Mouse (Mus musculus) G1E (cell line): ENCODE results near the gene Btbd6. TPM values are rescaled to one million over a fixed set of nuclear protein-coding genes. Genes with fewer than 3 reads are reported as not detected.

Experiments used
- polyA plus RNA-seq: library from polyadenylated mRNA; stranded (reverse); fragments of >175 nt; gene quantifications from 2 replicates; pipeline ENCODE4 v1.2.3, GENCODE M21; 2012
- total RNA-seq, 2 experiments: library from RNA; stranded (forward) in 1 of 2; stranded (reverse) in 1 of 2; fragments of 200-1000 nt in 1 of 2; fragments of >200 nt in 1 of 2; fragmentation: Nextera tagmentation in 1 of 2; gene quantifications; 2 replicates each; pipeline ENCODE4 v1.2.3; 2014 to 2017

Btbd6 gene
- total and polyA plus RNA-seq, 3 experiments, result 11.1 to 68.3 (median 15.9) TPM

Other genes starting within 250 kb of the Btbd6 start
- 3.4 TPM in 1 of 2 replicates, not detected in the other for gene Pld4, start 215.8 kb upstream of the Btbd6 start, total RNA-seq (2014; fragmentation: Nextera tagmentation)
- 0.58 and 1.0 TPM in 2 replicates for gene Pld4, start 215.8 kb upstream of the Btbd6 start, total RNA-seq (2017)
- gene Pld4, start 215.8 kb upstream of the Btbd6 start, polyA plus RNA-seq, result 0.54 and 0.89 TPM in 2 replicates
- gene Ahnak2, start 173.8 kb upstream of the Btbd6 start, total RNA-seq (2014; fragmentation: Nextera tagmentation), result not detected in 2 replicates
- 0.17 and 0.22 TPM in 2 replicates for gene Ahnak2, start 173.8 kb upstream of the Btbd6 start, total RNA-seq (2017)
- 0.02 TPM in 2 replicates for gene Ahnak2, start 173.8 kb upstream of the Btbd6 start, polyA plus RNA-seq
- 0.49 and 0.83 TPM in 2 replicates for gene Clba1, start 167.5 kb upstream of the Btbd6 start, total RNA-seq (2014; fragmentation: Nextera tagmentation)
- gene Clba1, start 167.5 kb upstream of the Btbd6 start, total RNA-seq (2017), result 1.5 and 2.8 TPM in 2 replicates
- gene Clba1, start 167.5 kb upstream of the Btbd6 start, polyA plus RNA-seq, result 5.3 and 7.5 TPM in 2 replicates
- gene Cdca4, start 147.1 kb upstream of the Btbd6 start, total RNA-seq (2014; fragmentation: Nextera tagmentation), result 131 and 140 TPM in 2 replicates
- gene Cdca4, start 147.1 kb upstream of the Btbd6 start, total RNA-seq (2017), result 120 and 124 TPM in 2 replicates
- 51.2 and 56.8 TPM in 2 replicates for gene Cdca4, start 147.1 kb upstream of the Btbd6 start, polyA plus RNA-seq
- not detected in 2 replicates for gene Gpr132, start 108.3 kb upstream of the Btbd6 start, total RNA-seq (2014; fragmentation: Nextera tagmentation)
- gene Gpr132, start 108.3 kb upstream of the Btbd6 start, total RNA-seq (2017), result 0.11 TPM in 1 of 2 replicates, not detected in the other
- gene Gpr132, start 108.3 kb upstream of the Btbd6 start, polyA plus RNA-seq, result 0.08 and 0.14 TPM in 2 replicates
- gene Jag2, start 46.7 kb upstream of the Btbd6 start, total RNA-seq (2014; fragmentation: Nextera tagmentation), result 1.8 and 3.5 TPM in 2 replicates
- gene Jag2, start 46.7 kb upstream of the Btbd6 start, total RNA-seq (2017), result 0.44 and 1.4 TPM in 2 replicates
- gene Jag2, start 46.7 kb upstream of the Btbd6 start, polyA plus RNA-seq, result 0.60 and 0.62 TPM in 2 replicates
- gene Nudt14, start 34.4 kb upstream of the Btbd6 start, total RNA-seq (2014; fragmentation: Nextera tagmentation), result 6.2 and 9.2 TPM in 2 replicates
- 22.2 and 28.1 TPM in 2 replicates for gene Nudt14, start 34.4 kb upstream of the Btbd6 start, total RNA-seq (2017)
- 13.3 and 13.7 TPM in 2 replicates for gene Nudt14, start 34.4 kb upstream of the Btbd6 start, polyA plus RNA-seq
- 63.4 and 95.9 TPM in 2 replicates for gene Brf1, start 24.2 kb downstream of the Btbd6 start, total RNA-seq (2014; fragmentation: Nextera tagmentation)
- gene Brf1, start 24.2 kb downstream of the Btbd6 start, total RNA-seq (2017), result 76.4 and 77.1 TPM in 2 replicates
- gene Brf1, start 24.2 kb downstream of the Btbd6 start, polyA plus RNA-seq, result 44.0 and 46.8 TPM in 2 replicates
- gene Pacs2, start 38.0 kb downstream of the Btbd6 start, total RNA-seq (2014; fragmentation: Nextera tagmentation), result 45.0 and 47.0 TPM in 2 replicates
- 17.0 and 18.3 TPM in 2 replicates for gene Pacs2, start 38.0 kb downstream of the Btbd6 start, total RNA-seq (2017)
- 19.9 and 21.1 TPM in 2 replicates for gene Pacs2, start 38.0 kb downstream of the Btbd6 start, polyA plus RNA-seq
- not detected in 2 replicates for gene Tex22, start 98.0 kb downstream of the Btbd6 start, total RNA-seq (2014; fragmentation: Nextera tagmentation)
- 0.17 and 0.38 TPM in 2 replicates for gene Tex22, start 98.0 kb downstream of the Btbd6 start, total RNA-seq (2017)
- gene Tex22, start 98.0 kb downstream of the Btbd6 start, polyA plus RNA-seq, result not detected in 2 replicates
- gene Mta1, start 121.8 kb downstream of the Btbd6 start, total RNA-seq (2014; fragmentation: Nextera tagmentation), result 269 and 277 TPM in 2 replicates
- 38.3 and 48.5 TPM in 2 replicates for gene Mta1, start 121.8 kb downstream of the Btbd6 start, total RNA-seq (2017)
- gene Mta1, start 121.8 kb downstream of the Btbd6 start, polyA plus RNA-seq, result 489 and 507 TPM in 2 replicates
- gene Crip2, start 163.8 kb downstream of the Btbd6 start, total RNA-seq (2014; fragmentation: Nextera tagmentation), result 3.9 TPM in 1 of 2 replicates, not detected in the other
- gene Crip2, start 163.8 kb downstream of the Btbd6 start, total RNA-seq (2017), result 1.3 and 1.8 TPM in 2 replicates
- gene Crip2, start 163.8 kb downstream of the Btbd6 start, polyA plus RNA-seq, result 9.5 and 9.6 TPM in 2 replicates
- 31.5 and 42.4 TPM in 2 replicates for gene Crip1, start 169.8 kb downstream of the Btbd6 start, total RNA-seq (2014; fragmentation: Nextera tagmentation)
- 897 and 989 TPM in 2 replicates for gene Crip1, start 169.8 kb downstream of the Btbd6 start, total RNA-seq (2017)
- 143 and 174 TPM in 2 replicates for gene Crip1, start 169.8 kb downstream of the Btbd6 start, polyA plus RNA-seq
- gene Tedc1, start 179.9 kb downstream of the Btbd6 start, total RNA-seq (2014; fragmentation: Nextera tagmentation), result 8.4 and 13.7 TPM in 2 replicates
- gene Tedc1, start 179.9 kb downstream of the Btbd6 start, total RNA-seq (2017), result 9.3 and 13.0 TPM in 2 replicates
- gene Tedc1, start 179.9 kb downstream of the Btbd6 start, polyA plus RNA-seq, result 31.4 and 35.1 TPM in 2 replicates
- not detected in 2 replicates for gene Tmem121, start 209.4 kb downstream of the Btbd6 start, total RNA-seq (2014; fragmentation: Nextera tagmentation)
- gene Tmem121, start 209.4 kb downstream of the Btbd6 start, total RNA-seq (2017), result not detected in 2 replicates
- not detected in 2 replicates for gene Tmem121, start 209.4 kb downstream of the Btbd6 start, polyA plus RNA-seq